Mouse (Mus musculus): Measurements from ENCODE around the gene Ptprn2. TPM values are rescaled to one million over a fixed set of nuclear protein-coding genes. Genes with fewer than 3 reads are reported as not detected.

Ptprn2 gene
- polyA plus RNA-seq, 1 experiment: 0.37 TPM

- Histone ChIP-seq H3K4me3 (ENCODE audit: low read depth, low read length) (no peak overlapping the region), H3K27me3 (ENCODE audit: control insufficient read depth, insufficient read depth, low read length, poor library complexity, severe bottlenecking) (no peaks in the 10 kb centered on the region), H3K9me3 (replicated peaks; ENCODE audit: control insufficient read depth, insufficient read depth, low read length, poor library complexity, severe bottlenecking) (no peaks in the 10 kb centered on the region), H3K36me3 (ENCODE audit: control insufficient read depth, insufficient read depth, low read length, poor library complexity, severe bottlenecking) (no peaks in the 10 kb centered on the region), H3K4me1 (ENCODE audit: control insufficient read depth, insufficient read depth, low read length) (no peaks in the 10 kb centered on the region), H3K27ac (ENCODE audit: insufficient read depth, low read length) (no peak overlapping the region), H3K9ac (ENCODE audit: low read depth, poor library complexity, severe bottlenecking) (no peak overlapping the region)
- TF ChIP-seq EP300 (IDR thresholded peaks at IDR 0.05; ENCODE audit: insufficient read depth, low read depth, low read length): no peak
- no peak for TF ChIP-seq POLR2A (IDR thresholded peaks at IDR 0.05; ENCODE audit: insufficient read depth, low read length)
- TF ChIP-seq CTCF (IDR thresholded peaks at IDR 0.05; ENCODE audit: low read depth, low read length): no peak
Observed at GRCm38 (mm10) chr12:116552306-116552705, 66.8 kb downstream of the Ptprn2 start.

GRCm38 (mm10) chr12:116553361-116553760, 67.8 kb downstream of the Ptprn2 start:
- H3K36me3 ChIP-seq (ENCODE audit: control insufficient read depth, insufficient read depth, low read length, poor library complexity, severe bottlenecking): no peaks in the 10 kb centered on the region
- no peak overlapping the region for H3K9ac ChIP-seq (ENCODE audit: low read depth, poor library complexity, severe bottlenecking)
- no peaks in the 10 kb centered on the region for H3K4me1 ChIP-seq (ENCODE audit: control insufficient read depth, insufficient read depth, low read length)
- no peak overlapping the region for H3K4me3 ChIP-seq (ENCODE audit: low read depth, low read length)
- no peak overlapping the region for H3K27ac ChIP-seq (ENCODE audit: insufficient read depth, low read length)
- no peak for TF ChIP-seq EP300 (IDR thresholded peaks at IDR 0.05; ENCODE audit: insufficient read depth, low read depth, low read length)
- TF ChIP-seq POLR2A (IDR thresholded peaks at IDR 0.05; ENCODE audit: insufficient read depth, low read length): no peak
- no peak for TF ChIP-seq CTCF (IDR thresholded peaks at IDR 0.05; ENCODE audit: low read depth, low read length)
- H3K9me3 ChIP-seq (replicated peaks; ENCODE audit: control insufficient read depth, insufficient read depth, low read length, poor library complexity, severe bottlenecking): no peaks in the 10 kb centered on the region
- H3K27me3 ChIP-seq (ENCODE audit: control insufficient read depth, insufficient read depth, low read length, poor library complexity, severe bottlenecking): no peaks in the 10 kb centered on the region

GRCm38 (mm10) chr12:116555964-116556363, 70.4 kb downstream of the Ptprn2 start:
- no peak overlapping the region for H3K4me3 ChIP-seq (ENCODE audit: low read depth, low read length)
- H3K9ac ChIP-seq (ENCODE audit: low read depth, poor library complexity, severe bottlenecking): no peak overlapping the region

DNA sequence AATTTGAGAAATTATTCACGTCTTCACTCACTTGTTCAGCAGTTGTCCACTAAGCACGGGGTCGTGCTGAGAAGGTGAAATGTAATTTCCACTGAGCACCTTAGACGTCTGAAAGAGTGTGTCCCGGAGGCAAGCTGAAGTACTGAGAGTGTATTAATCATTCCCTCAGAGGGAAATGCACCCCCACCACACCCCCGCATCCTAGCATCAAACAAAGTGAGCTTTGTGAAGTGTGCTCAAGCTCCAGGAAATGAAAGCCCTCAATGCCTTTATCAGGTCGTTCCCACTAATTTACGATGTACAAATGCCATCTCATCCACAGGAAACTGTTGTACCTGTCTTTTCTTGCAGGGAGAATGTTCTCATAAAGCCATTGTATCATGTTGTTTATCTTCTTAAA, 78.9 kb downstream of the Ptprn2 start:
- H3K27me3 ChIP-seq (ENCODE audit: control insufficient read depth, insufficient read depth, low read length, poor library complexity, severe bottlenecking): no peaks in the 10 kb centered on the region
- H3K4me1 ChIP-seq (ENCODE audit: control insufficient read depth, insufficient read depth, low read length): no peaks in the 10 kb centered on the region
- H3K27ac ChIP-seq (ENCODE audit: insufficient read depth, low read length): no peak overlapping the region
- H3K36me3 ChIP-seq (ENCODE audit: control insufficient read depth, insufficient read depth, low read length, poor library complexity, severe bottlenecking): no peaks in the 10 kb centered on the region
- no peak overlapping the region for H3K4me3 ChIP-seq (ENCODE audit: low read depth, low read length)
- H3K9me3 ChIP-seq (replicated peaks; ENCODE audit: control insufficient read depth, insufficient read depth, low read length, poor library complexity, severe bottlenecking): no peaks in the 10 kb centered on the region
- no peak for TF ChIP-seq EP300 (IDR thresholded peaks at IDR 0.05; ENCODE audit: insufficient read depth, low read depth, low read length)
- no peak for TF ChIP-seq POLR2A (IDR thresholded peaks at IDR 0.05; ENCODE audit: insufficient read depth, low read length)
- TF ChIP-seq CTCF (IDR thresholded peaks at IDR 0.05; ENCODE audit: low read depth, low read length): no peak
- H3K9ac ChIP-seq (ENCODE audit: low read depth, poor library complexity, severe bottlenecking): no peak overlapping the region

More at GRCm38 (mm10) chr12:116555964-116556363, 70.4 kb downstream of the Ptprn2 start:
- H3K9me3 ChIP-seq (replicated peaks; ENCODE audit: control insufficient read depth, insufficient read depth, low read length, poor library complexity, severe bottlenecking): no peaks in the 10 kb centered on the region
- no peak overlapping the region for H3K27ac ChIP-seq (ENCODE audit: insufficient read depth, low read length)
- no peaks in the 10 kb centered on the region for H3K27me3 ChIP-seq (ENCODE audit: control insufficient read depth, insufficient read depth, low read length, poor library complexity, severe bottlenecking)
- TF ChIP-seq CTCF (IDR thresholded peaks at IDR 0.05; ENCODE audit: low read depth, low read length) (no peak), POLR2A (IDR thresholded peaks at IDR 0.05; ENCODE audit: insufficient read depth, low read length) (no peak), EP300 (IDR thresholded peaks at IDR 0.05; ENCODE audit: insufficient read depth, low read depth, low read length) (no peak)
- no peaks in the 10 kb centered on the region for H3K36me3 ChIP-seq (ENCODE audit: control insufficient read depth, insufficient read depth, low read length, poor library complexity, severe bottlenecking)
- no peaks in the 10 kb centered on the region for H3K4me1 ChIP-seq (ENCODE audit: control insufficient read depth, insufficient read depth, low read length)

- no peak overlapping the region for H3K4me3 ChIP-seq (ENCODE audit: low read depth, low read length)
- TF ChIP-seq CTCF (IDR thresholded peaks at IDR 0.05; ENCODE audit: low read depth, low read length): no peak
- no peak for TF ChIP-seq POLR2A (IDR thresholded peaks at IDR 0.05; ENCODE audit: insufficient read depth, low read length)
- TF ChIP-seq EP300 (IDR thresholded peaks at IDR 0.05; ENCODE audit: insufficient read depth, low read depth, low read length): no peak
- H3K36me3 ChIP-seq (ENCODE audit: control insufficient read depth, insufficient read depth, low read length, poor library complexity, severe bottlenecking): no peaks in the 10 kb centered on the region
- no peak overlapping the region for H3K27ac ChIP-seq (ENCODE audit: insufficient read depth, low read length)
- H3K9ac ChIP-seq (ENCODE audit: low read depth, poor library complexity, severe bottlenecking): no peak overlapping the region
- no peaks in the 10 kb centered on the region for H3K27me3 ChIP-seq (ENCODE audit: control insufficient read depth, insufficient read depth, low read length, poor library complexity, severe bottlenecking)
- H3K9me3 ChIP-seq (replicated peaks; ENCODE audit: control insufficient read depth, insufficient read depth, low read length, poor library complexity, severe bottlenecking): no peaks in the 10 kb centered on the region
- H3K4me1 ChIP-seq (ENCODE audit: control insufficient read depth, insufficient read depth, low read length): no peaks in the 10 kb centered on the region
Observed at GRCm38 (mm10) chr12:116566672-116567071, 81.2 kb downstream of the Ptprn2 start.

DNA sequence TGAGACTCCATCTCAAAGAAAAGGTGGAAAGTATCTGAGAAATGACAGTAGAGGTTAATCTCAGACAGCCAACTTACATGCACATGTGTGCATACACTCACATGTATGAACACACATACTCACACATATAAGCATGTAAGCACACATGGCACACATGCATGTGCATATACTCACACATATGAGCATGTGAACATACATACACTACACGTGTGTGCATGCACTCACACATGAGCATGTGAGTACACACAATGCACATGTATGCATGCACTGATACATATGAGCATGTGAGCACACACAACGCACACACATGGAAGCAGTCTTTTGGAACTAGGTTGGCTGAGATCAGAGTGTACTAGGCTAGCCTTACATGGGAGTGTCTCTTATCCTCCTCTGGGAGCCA, 81.7 kb downstream of the Ptprn2 start:
- Histone ChIP-seq H3K27ac (ENCODE audit: insufficient read depth, low read length) (no peak overlapping the region), H3K27me3 (ENCODE audit: control insufficient read depth, insufficient read depth, low read length, poor library complexity, severe bottlenecking) (no peaks in the 10 kb centered on the region), H3K36me3 (ENCODE audit: control insufficient read depth, insufficient read depth, low read length, poor library complexity, severe bottlenecking) (no peaks in the 10 kb centered on the region), H3K4me1 (ENCODE audit: control insufficient read depth, insufficient read depth, low read length) (no peaks in the 10 kb centered on the region), H3K4me3 (ENCODE audit: low read depth, low read length) (no peak overlapping the region), H3K9me3 (replicated peaks; ENCODE audit: control insufficient read depth, insufficient read depth, low read length, poor library complexity, severe bottlenecking) (no peaks in the 10 kb centered on the region), H3K9ac (ENCODE audit: low read depth, poor library complexity, severe bottlenecking) (no peak overlapping the region)
- TF ChIP-seq CTCF (IDR thresholded peaks at IDR 0.05; ENCODE audit: low read depth, low read length) (no peak), POLR2A (IDR thresholded peaks at IDR 0.05; ENCODE audit: insufficient read depth, low read length) (no peak)

Data from ES-Bruce4 (cell line).